Mouse (Mus musculus) 3T3-L1 (cell line): ENCODE measurements at regions not wholly inside any gene's neighbourhood (a gene's known extent, or its start where the extent isn't known, plus 50 kb on each side); places are given as distances from the start of the nearest gene placed in this dataset.
A peak's percentile ranks its signal among the peaks of the same experiment; 100 is the strongest.
"Not testable (repeated sequence)": the region's sequence is repeated elsewhere in the genome, so short reads cannot be mapped to it uniquely, and the experiment has no call there.

Source experiments
- DNase-seq: peaks from one replicate; pipeline ENCODE4 v3.0.0-alpha.2; 2015; ENCODE audit warnings: low read depth, low spot score

GRCm38 (mm10) chr14:96954462-96954861 lies 435.6 kb upstream of the Klhl1 start:
- DNase-seq, result peak; percentile 46

- DNase-seq, result peak; percentile 74
Observed at GRCm38 (mm10) chr14:96908737-96909136, 389.8 kb upstream of the Klhl1 start.

- DNase-seq, result peak; percentile 21
Observed at GRCm38 (mm10) chr14:96879701-96880100, 360.8 kb upstream of the Klhl1 start.

- no peak for DNase-seq
Observed at GRCm38 (mm10) chr14:96871969-96872368, 353.1 kb upstream of the Klhl1 start.

- no peak for DNase-seq
Observed at GRCm38 (mm10) chr14:96838910-96839309, 320.0 kb upstream of the Klhl1 start.

GRCm38 (mm10) chr14:96825083-96825482 lies 306.2 kb upstream of the Klhl1 start:
- DNase-seq, result no peak

GRCm38 (mm10) chr14:96815665-96816064 lies 296.8 kb upstream of the Klhl1 start:
- no peak for DNase-seq

GRCm38 (mm10) chr14:96805284-96805683 lies 286.4 kb upstream of the Klhl1 start:
- DNase-seq, result no peak

GRCm38 (mm10) chr14:96794806-96795205 lies 275.9 kb upstream of the Klhl1 start:
- no peak for DNase-seq

GRCm38 (mm10) chr14:96787917-96788316 lies 269.0 kb upstream of the Klhl1 start:
- DNase-seq, result no peak

GRCm38 (mm10) chr14:96787286-96787685 lies 268.4 kb upstream of the Klhl1 start:
- no peak for DNase-seq

- peak; percentile 45 for DNase-seq
Observed at GRCm38 (mm10) chr14:96775801-96776200, 256.9 kb upstream of the Klhl1 start.

- DNase-seq, result peak; percentile 21
Observed at GRCm38 (mm10) chr14:96760591-96760990, 241.7 kb upstream of the Klhl1 start.

GRCm38 (mm10) chr14:96733211-96733610 lies 214.3 kb upstream of the Klhl1 start:
- no peak for DNase-seq

GRCm38 (mm10) chr14:96697086-96697485 lies 178.2 kb upstream of the Klhl1 start:
- DNase-seq, result no peak

GRCm38 (mm10) chr14:96690923-96691322 lies 172.0 kb upstream of the Klhl1 start:
- DNase-seq, result no peak

GRCm38 (mm10) chr14:96683943-96684342 lies 165.0 kb upstream of the Klhl1 start:
- peak; percentile 65 for DNase-seq

GRCm38 (mm10) chr14:96681740-96682139 lies 162.8 kb upstream of the Klhl1 start:
- peak; percentile 30 for DNase-seq

- no peak for DNase-seq
Observed at GRCm38 (mm10) chr14:96676213-96676612, 157.3 kb upstream of the Klhl1 start.

- DNase-seq, result no peak
Observed at GRCm38 (mm10) chr14:96668635-96669034, 149.7 kb upstream of the Klhl1 start.

- no peak for DNase-seq
Observed at GRCm38 (mm10) chr14:96656500-96656899, 137.6 kb upstream of the Klhl1 start.

- DNase-seq, result no peak
Observed at GRCm38 (mm10) chr14:96630291-96630690, 111.4 kb upstream of the Klhl1 start.

GRCm38 (mm10) chr14:96606736-96607135 lies 87.8 kb upstream of the Klhl1 start:
- no peak for DNase-seq

GRCm38 (mm10) chr14:96601092-96601491 lies 82.2 kb upstream of the Klhl1 start:
- not testable (repeated sequence) for DNase-seq
